Mouse (Mus musculus) G1E (cell line): ENCODE results near the gene Klhl5.

Experiments
- CTCF ChIP-seq: IDR thresholded peaks from 2 replicates; pipeline ENCODE4 v1.5.1; 2012; ENCODE audit warnings: low read depth, low read length, inconsistent platforms, mixed read lengths
- POLR2AphosphoS5 ChIP-seq: IDR thresholded peaks from 2 replicates; pipeline ENCODE4 v1.6.1; 2012; ENCODE audit warnings: low read depth, low read length, inconsistent platforms; ENCODE audit not compliant: insufficient replicate concordance

GRCm38 (mm10) chr5:65128481-65128880 lies 21.1 kb downstream of the Klhl5 start:
- no peak for TF ChIP-seq CTCF
- TF ChIP-seq POLR2AphosphoS5: no peak
